Mouse (Mus musculus) CH12.LX (cell line): ENCODE data around the gene Calcrl. TPM values are rescaled to one million over a fixed set of nuclear protein-coding genes. Genes with fewer than 3 reads are reported as not detected.

Experiments
- DNase-seq: peaks from one replicate; pipeline ENCODE4 v3.0.0-alpha.2; 2013; ENCODE audit errors: extremely low read depth
- H3K27ac ChIP-seq: 2 replicates; pipeline ENCODE4 v1.5.1; 2012; ENCODE audit warnings: low read depth, mild to moderate bottlenecking, control low read depth, moderate library complexity; ENCODE audit not compliant: insufficient read depth
- H3K27me3 ChIP-seq: replicated peaks from 2 replicates; pipeline ENCODE3; 2012; ENCODE audit warnings: inconsistent platforms
- H3K36me3 ChIP-seq, 2 experiments: replicated peaks in 1 of 2; 2 replicates each; pipeline versions ENCODE3 to v1.6.1; 2012; ENCODE audit warnings: inconsistent platforms in 1 of 2, low read length in 1 of 2, mild to moderate bottlenecking in 1 of 2, mixed read lengths in 1 of 2, moderate library complexity in 1 of 2; ENCODE audit not compliant: control insufficient read depth in 1 of 2, insufficient read depth in 1 of 2
- H3K4me1 ChIP-seq, 2 experiments: 2 replicates each; pipeline ENCODE4 v1.6.1; 2012; ENCODE audit warnings: inconsistent platforms in 1 of 2, moderate library complexity in 1 of 2; ENCODE audit not compliant: insufficient read depth in 2 of 2, control insufficient read depth in 1 of 2
- H3K4me2 ChIP-seq: 2 replicates; pipeline ENCODE4 v1.6.1; 2012; ENCODE audit warnings: low read depth, mild to moderate bottlenecking, control low read depth; ENCODE audit not compliant: poor library complexity, insufficient read depth, severe bottlenecking
- H3K4me3 ChIP-seq, 3 experiments: fragments of 150-350 bp in 1 of 3; sonication (generic) in 1 of 3; replicated peaks in 1 of 3; 2 replicates each; pipeline versions ENCODE3 to v1.5.1; 2011 to 2012; ENCODE audit warnings: low read depth in 2 of 3, low read length in 2 of 3, mild to moderate bottlenecking in 2 of 3, moderate library complexity in 2 of 3, control low read depth in 1 of 3, improper control_type of control experiment in 1 of 3, inconsistent platforms in 1 of 3, mixed read lengths in 1 of 3; ENCODE audit not compliant: poor library complexity in 1 of 3
- H3K79me2 ChIP-seq: replicated peaks from 2 replicates; pipeline ENCODE4 v1.6.1; 2012; ENCODE audit warnings: mild to moderate bottlenecking, moderate library complexity; ENCODE audit not compliant: control insufficient read depth, poor library complexity, insufficient read depth, severe bottlenecking; ENCODE audit errors: extremely low read depth
- H3K9ac ChIP-seq: 2 replicates; pipeline ENCODE4 v1.6.1; 2012; ENCODE audit warnings: low read depth, mild to moderate bottlenecking, control low read depth, moderate library complexity; ENCODE audit not compliant: insufficient read depth
- H3K9me3 ChIP-seq: replicated peaks from 2 replicates; pipeline ENCODE3; 2012; ENCODE audit warnings: low read length, inconsistent platforms, mixed read lengths
- CHD2 ChIP-seq: IDR thresholded peaks from 2 replicates; pipeline ENCODE4 v1.6.1; 2011; ENCODE audit warnings: low read length, improper control_type of control experiment
- CTCF ChIP-seq, 2 experiments: IDR thresholded peaks in 1 of 2; conservative IDR thresholded peaks in 1 of 2; 2 replicates each; pipeline ENCODE4 v1.5.1; 2011 to 2012; ENCODE audit warnings: low read depth in 2 of 2, low read length in 2 of 2, improper control_type of control experiment in 1 of 2, inconsistent platforms in 1 of 2, mild to moderate bottlenecking in 1 of 2, moderate library complexity in 1 of 2
- ELF1 ChIP-seq: IDR thresholded peaks from 2 replicates; pipeline ENCODE4 v1.6.1; 2014; ENCODE audit warnings: low read depth, mild to moderate bottlenecking, inconsistent platforms, low read length, improper control_type of control experiment
- ETS1 ChIP-seq: conservative IDR thresholded peaks from 2 replicates; pipeline ENCODE4 v1.6.1; 2012; ENCODE audit warnings: low read depth, mild to moderate bottlenecking, inconsistent platforms, low read length, improper control_type of control experiment, moderate library complexity
- GABPA ChIP-seq: IDR thresholded peaks from 2 replicates; pipeline ENCODE4 v1.6.1; 2012; ENCODE audit warnings: low read depth, low read length, improper control_type of control experiment, inconsistent platforms; ENCODE audit not compliant: insufficient replicate concordance
- JUN ChIP-seq: IDR thresholded peaks from 2 replicates; pipeline ENCODE4 v1.6.1; 2011; ENCODE audit warnings: low read depth, mild to moderate bottlenecking, low read length, improper control_type of control experiment, moderate library complexity; ENCODE audit not compliant: insufficient read depth
- KAT2A ChIP-seq: IDR thresholded peaks from 2 replicates; pipeline ENCODE4 v1.6.1; 2012; ENCODE audit warnings: low read length, improper control_type of control experiment, inconsistent platforms; ENCODE audit not compliant: insufficient replicate concordance
- MAZ ChIP-seq: IDR thresholded peaks from 2 replicates; pipeline ENCODE4 v1.6.1; 2012; ENCODE audit warnings: low read depth, mild to moderate bottlenecking, inconsistent platforms, low read length, improper control_type of control experiment, moderate library complexity
- MXI1 ChIP-seq: IDR thresholded peaks from 2 replicates; pipeline ENCODE4 v1.6.1; 2011; ENCODE audit warnings: mild to moderate bottlenecking, low read depth, low read length, improper control_type of control experiment
- RAD21 ChIP-seq: IDR thresholded peaks from 2 replicates; pipeline ENCODE4 v1.6.1; 2011; ENCODE audit warnings: low read depth, mild to moderate bottlenecking, low read length, improper control_type of control experiment, moderate library complexity
- SIN3A ChIP-seq: IDR thresholded peaks from 2 replicates; pipeline ENCODE4 v1.6.1; 2012; ENCODE audit warnings: low read length, improper control_type of control experiment, inconsistent platforms
- TBP ChIP-seq: conservative IDR thresholded peaks from 2 replicates; pipeline ENCODE4 v1.6.1; 2011; ENCODE audit warnings: low read depth, low read length, improper control_type of control experiment
- TCF12 ChIP-seq: IDR thresholded peaks from 2 replicates; pipeline ENCODE4 v1.6.1; 2014; ENCODE audit warnings: low read depth, mild to moderate bottlenecking, inconsistent platforms, low read length, improper control_type of control experiment
- USF2 ChIP-seq: conservative IDR thresholded peaks from 2 replicates; pipeline ENCODE4 v1.6.1; 2011; ENCODE audit warnings: low read depth, low read length, improper control_type of control experiment
- ZC3H11A ChIP-seq: IDR thresholded peaks from 2 replicates; pipeline ENCODE4 v1.6.1; 2012; ENCODE audit warnings: low read depth, mild to moderate bottlenecking, inconsistent platforms, low read length, improper control_type of control experiment
- ZKSCAN1 ChIP-seq: IDR thresholded peaks from 2 replicates; pipeline ENCODE4 v1.6.1; 2012; ENCODE audit warnings: low read depth, inconsistent platforms, low read length, improper control_type of control experiment, borderline replicate concordance
- ZMIZ1 ChIP-seq: IDR thresholded peaks from 2 replicates; pipeline ENCODE4 v1.6.1; 2012; ENCODE audit warnings: low read depth, mild to moderate bottlenecking, inconsistent platforms, low read length, improper control_type of control experiment
- ZNF384 ChIP-seq: IDR thresholded peaks from 2 replicates; pipeline ENCODE4 v1.6.1; 2012; ENCODE audit warnings: low read depth, low read length, improper control_type of control experiment, inconsistent platforms
- dilution Hi-C: fragments of 300-500 bp; cut with MboI; formaldehyde crosslinking; loops from 2 replicates; pipeline ENCODE4 v1.14.3; 2020; ENCODE audit warnings: low sequenced_read_pairs; ENCODE audit not compliant: extremely low pct_unique_long_range_greater_than_20kb, extremely low pct_ligation_motif_present
- in situ Hi-C: fragments of 300-500 bp; cut with MboI; formaldehyde crosslinking; loops from 3 replicates; pipeline ENCODE4 v1.14.3; 2019; ENCODE audit warnings: low sequenced_read_pairs, low pct_ligation_motif_present, low pct_unique_long_range_greater_than_20kb, mixed read lengths
- polyA plus RNA-seq: library from polyadenylated mRNA; unstranded; fragments of >175 nt; gene quantifications from 2 replicates; pipeline ENCODE4 v1.2.1, GENCODE M21; 2012; ENCODE audit warnings: low read depth; ENCODE audit not compliant: insufficient read length
- total RNA-seq, 2 experiments: library from RNA; depleted of rRNA; stranded (reverse); fragments of 300-350 nt in 1 of 2; fragments of >200 nt in 1 of 2; gene quantifications; 2 replicates each; pipeline ENCODE4 v1.2.3; 2012 to 2014

Calcrl gene
- total and polyA plus RNA-seq, 3 experiments = 3.9 to 12.1 (median 5.9) TPM

GRCm38 (mm10) chr2:84474651-84475050, 49.4 kb upstream of the Calcrl start:
- Histone ChIP-seq H3K79me2 (no peaks in the 10 kb centered on the region), H3K9me3 (no peaks in the 10 kb centered on the region), H3K4me2 (no peak overlapping the region), H3K9ac (no peak overlapping the region), H3K36me3 (no peaks in the 10 kb centered on the region), H3K27me3 (no peaks in the 10 kb centered on the region), H3K27ac (no peak overlapping the region), H3K4me1 (no peaks in the 10 kb centered on the region), H3K4me3 (no peak overlapping the region)
- dilution Hi-C loops (no loop called here), in situ Hi-C loops (loop anchor here (25.0 kb wide), 1 partner anchor 188 kb away; the partner anchor contains the start of genes Btbd18, Ctnnd1 and Selenoh)
- no peak for DNase-seq
- no peak for TF ChIP-seq ZNF384
- no peak for TF ChIP-seq ZMIZ1
- TF ChIP-seq CHD2 = no peak
- TF ChIP-seq MXI1 = no peak
- TF ChIP-seq SIN3A = no peak
- TF ChIP-seq ZC3H11A = no peak
- no peak for TF ChIP-seq MAZ
- no peak for TF ChIP-seq JUN
- no peak for TF ChIP-seq CTCF (conservative IDR thresholded peaks at IDR 0.05 in 1 of 2, IDR thresholded peaks at IDR 0.05 in 1 of 2; ENCODE audit: low read depth in 2 of 2, low read length in 2 of 2)
- no peak for TF ChIP-seq GABPA
- TF ChIP-seq TCF12 = no peak
- TF ChIP-seq ETS1 = no peak
- TF ChIP-seq ZKSCAN1 = no peak
- no peak for TF ChIP-seq KAT2A
- TF ChIP-seq ELF1 = no peak
- TF ChIP-seq USF2 = no peak
- no peak for TF ChIP-seq RAD21
- no peak for TF ChIP-seq TBP

GRCm38 (mm10) chr2:84473941-84474530, 48.8 kb upstream of the Calcrl start:
- Histone ChIP-seq H3K9me3 (no peaks in the 10 kb centered on the region), H3K9ac (no peak overlapping the region), H3K4me2 (no peak overlapping the region), H3K4me3 (no peak overlapping the region), H3K36me3 (no peaks in the 10 kb centered on the region), H3K4me1 (no peaks in the 10 kb centered on the region), H3K27ac (no peak overlapping the region), H3K79me2 (no peaks in the 10 kb centered on the region), H3K27me3 (no peaks in the 10 kb centered on the region)
- no peak for TF ChIP-seq ETS1
- DNase-seq = no peak
- dilution Hi-C loops = no loop called here
- in situ Hi-C loops = loop anchor here (25.0 kb wide), 1 partner anchor 188 kb away; the partner anchor contains the start of genes Btbd18, Ctnnd1 and Selenoh
